10 mouse cellular contexts compared by ENCODE assay signal in the genomic region with DNA sequence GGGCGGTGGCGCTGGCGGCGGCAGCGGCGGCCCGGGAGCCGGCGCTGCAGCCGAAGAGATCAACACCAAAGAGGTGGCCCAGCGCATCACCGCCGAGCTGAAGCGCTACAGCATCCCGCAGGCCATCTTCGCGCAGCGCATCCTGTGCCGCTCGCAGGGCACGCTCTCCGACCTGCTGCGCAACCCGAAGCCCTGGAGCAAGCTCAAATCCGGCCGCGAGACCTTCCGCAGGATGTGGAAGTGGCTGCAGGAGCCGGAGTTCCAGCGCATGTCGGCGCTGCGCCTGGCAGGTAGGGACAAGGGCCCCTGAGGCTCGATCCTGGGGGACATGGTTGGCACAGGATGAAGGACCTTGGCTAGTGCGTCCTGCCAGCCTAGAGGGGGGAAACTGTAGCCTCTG. TPM values are rescaled to one million over a fixed set of nuclear protein-coding genes. Genes with fewer than 3 reads are reported as not detected.
DNase-seq lines count a peak whose midpoint lies in the region; ATAC-seq and TF ChIP-seq lines count a peak whose summit lies in the region.
"Had no signal": no experiment of that assay in that cellular context is flagged by ENCODE, and none has a peak within 500 bp of the region (broad histone marks: within the 10 kb centered on the region; RNA-seq: fewer than 3 reads in every experiment).

No protein-coding gene starts in this region.

- WGBS in heart, embryonic 15.5 days, result 2% methylated on average over 35 of the region's 35 CpGs
- WGBS in embryonic facial prominence, embryonic 12.5 days, result under 1% methylated on average over 26 of the region's 35 CpGs
- WGBS in intestine, embryonic 15.5 days, result under 1% methylated on average over 31 of the region's 35 CpGs
- WGBS in midbrain, postnatal 0 days, result 0% methylated on average over 35 of the region's 35 CpGs

- ATAC-seq in heart, embryonic 15.5 days (replicated peaks; ENCODE audit: insufficient number of reproducible peaks, insufficient read depth, low FRiP score, low read depth), result no peak
- ATAC-seq in embryonic facial prominence, embryonic 12.5 days (ENCODE audit: insufficient number of reproducible peaks, insufficient read depth, low FRiP score, low TSS enrichment), result no peak
- no peak for ATAC-seq in intestine, embryonic 15.5 days
- ATAC-seq in midbrain, postnatal 0 days (ENCODE audit: low FRiP score), result no peak

- intact Hi-C loops in heart, postnatal 10 days (cut with DNase I), result no loop called here

- no peaks in the 10 kb centered on the region for H3K9me3 ChIP-seq in heart, embryonic 15.5 days (replicated peaks)
- H3K9me3 ChIP-seq in embryonic facial prominence, embryonic 12.5 days, result no peaks in the 10 kb centered on the region
- no peaks in the 10 kb centered on the region for H3K9me3 ChIP-seq in intestine, embryonic 15.5 days
- H3K9me3 ChIP-seq in midbrain, postnatal 0 days (ENCODE audit: low read length), result no peaks in the 10 kb centered on the region

- DNase-seq in heart, postnatal 10 days, result no peak
- no peak for DNase-seq in midbrain, postnatal 0 days (ENCODE audit: low spot score)
- no peak for DNase-seq in cerebellum, postnatal 4 days (ENCODE audit: low spot score in 2 of 2)
- no peak for DNase-seq in gastrocnemius, postnatal 10 days
- no peak for DNase-seq in urinary bladder, postnatal 14 days (ENCODE audit: low spot score)
- DNase-seq: right cerebral cortex, postnatal 14 days had no signal

- peak overlapping the region; percentile 44 for H3K4me3 ChIP-seq in heart, embryonic 15.5 days
- H3K4me3 ChIP-seq in embryonic facial prominence, embryonic 12.5 days, result peak overlapping the region; percentile 40; the same call in 1 of the 2 replicates
- peak overlapping the region; percentile 43 for H3K4me3 ChIP-seq in intestine, embryonic 15.5 days (replicated peaks)
- H3K4me3 ChIP-seq in midbrain, postnatal 0 days (ENCODE audit: low read depth, low read length), result peak overlapping the region; percentile 35

- no peaks in the 10 kb centered on the region for H3K36me3 ChIP-seq in heart, embryonic 15.5 days
- H3K36me3 ChIP-seq in embryonic facial prominence, embryonic 12.5 days, result no peaks in the 10 kb centered on the region
- H3K36me3 ChIP-seq in intestine, embryonic 15.5 days, result no peaks in the 10 kb centered on the region
- no peaks in the 10 kb centered on the region for H3K36me3 ChIP-seq in midbrain, postnatal 0 days (ENCODE audit: insufficient read depth, low read length)

- H3K27me3 ChIP-seq in heart, embryonic 15.5 days, result peaks cover 99% of the 10 kb centered on the region
- H3K27me3 ChIP-seq in embryonic facial prominence, embryonic 12.5 days, result peaks cover 99% of the 10 kb centered on the region
- H3K27me3 ChIP-seq in intestine, embryonic 15.5 days (replicated peaks), result peaks cover 97% of the 10 kb centered on the region
- H3K27me3 ChIP-seq in midbrain, postnatal 0 days (ENCODE audit: insufficient read depth, low read length), result peaks cover 93% of the 10 kb centered on the region

- peak overlapping the region; percentile 85 for H3K4me2 ChIP-seq in heart, embryonic 15.5 days
- peak overlapping the region; percentile 85 for H3K4me2 ChIP-seq in embryonic facial prominence, embryonic 12.5 days (replicated peaks)
- H3K4me2 ChIP-seq in intestine, embryonic 15.5 days (replicated peaks), result peak overlapping the region; percentile 90
- H3K4me2 ChIP-seq in midbrain, postnatal 0 days (ENCODE audit: low read depth, low read length, poor library complexity, severe bottlenecking), result peak overlapping the region; percentile 54

- H3K27ac ChIP-seq in heart, embryonic 15.5 days, result no peak overlapping the region
- H3K27ac ChIP-seq in embryonic facial prominence, embryonic 12.5 days, result no peak overlapping the region
- H3K27ac ChIP-seq in intestine, embryonic 15.5 days, result no peak overlapping the region
- no peak overlapping the region for H3K27ac ChIP-seq in midbrain, postnatal 0 days (ENCODE audit: low read depth, low read length)

- peaks cover 34% of the 10 kb centered on the region for H3K4me1 ChIP-seq in heart, embryonic 15.5 days (replicated peaks)
- H3K4me1 ChIP-seq in embryonic facial prominence, embryonic 12.5 days, result peaks cover 23% of the 10 kb centered on the region
- H3K4me1 ChIP-seq in intestine, embryonic 15.5 days (replicated peaks), result peaks cover 28% of the 10 kb centered on the region
- H3K4me1 ChIP-seq in midbrain, postnatal 0 days (ENCODE audit: insufficient read depth, low read length), result peaks cover 5% of the 10 kb centered on the region; the same call in 1 of the 2 replicates

- H3K9ac ChIP-seq in heart, embryonic 15.5 days, result no peak overlapping the region
- H3K9ac ChIP-seq in embryonic facial prominence, embryonic 12.5 days, result no peak overlapping the region
- H3K9ac ChIP-seq in intestine, embryonic 15.5 days, result no peak overlapping the region
- H3K9ac ChIP-seq in midbrain, postnatal 0 days (replicated peaks; ENCODE audit: low read length, poor library complexity, severe bottlenecking), result 0 out of 2 replicates have a peak overlapping the region, but pooled peaks have one; percentile 24

- TF ChIP-seq CTCF in midbrain, postnatal 0 days (IDR thresholded peaks at IDR 0.05), result no peak

RNA-seq across cellular contexts. Expression of a gene that starts 1.3 kb away (rescaled TPM):
- polyA plus RNA-seq in heart, embryonic 15.5 days (2015; fragmentation: Nextera tagmentation; extraction: Ambion mirVana), result not detected in 2 replicates
- total RNA-seq in heart, postnatal 10 days (2021), result not detected
- 0.10 and 0.13 TPM in 2 replicates for polyA plus RNA-seq in embryonic facial prominence, embryonic 12.5 days (2016; fragmentation: Nextera tagmentation; extraction: Ambion mirVana)
- polyA plus RNA-seq in intestine, embryonic 15.5 days (2015; fragmentation: Nextera tagmentation; extraction: Ambion mirVana), result 0.06 and 0.10 TPM in 2 replicates
- 2.8 and 3.1 TPM in 2 replicates for total RNA-seq in midbrain, postnatal 0 days (2014; rRNA removed)
- 0.69 and 0.89 TPM in 2 replicates for polyA plus RNA-seq in midbrain, postnatal 0 days (2015; fragmentation: Nextera tagmentation; extraction: Ambion mirVana)
- not detected for total RNA-seq in gastrocnemius, postnatal 10 days (2021)
- total RNA-seq: ES-E14 had no signal

RNA-seq across cellular contexts. Expression of a gene that starts 43.0 kb away (rescaled TPM):
- 0.05 and 0.06 TPM in 2 replicates for polyA plus RNA-seq in heart, embryonic 15.5 days (2015; fragmentation: Nextera tagmentation; extraction: Ambion mirVana)
- not detected for total RNA-seq in heart, postnatal 10 days (2021)
- polyA plus RNA-seq in embryonic facial prominence, embryonic 12.5 days (2016; fragmentation: Nextera tagmentation; extraction: Ambion mirVana), result 0.19 and 0.23 TPM in 2 replicates
- polyA plus RNA-seq in intestine, embryonic 15.5 days (2015; fragmentation: Nextera tagmentation; extraction: Ambion mirVana), result 0.09 and 0.19 TPM in 2 replicates
- 0.71 and 0.93 TPM in 2 replicates for total RNA-seq in midbrain, postnatal 0 days (2014; rRNA removed)
- polyA plus RNA-seq in midbrain, postnatal 0 days (2015; fragmentation: Nextera tagmentation; extraction: Ambion mirVana), result 0.90 and 1.1 TPM in 2 replicates
- not detected for total RNA-seq in gastrocnemius, postnatal 10 days (2021)
